Mouse (Mus musculus) regulatory T cell (primary cell): ENCODE measurements around the gene Map3k6.

Experiments used
- in situ Hi-C: fragments of 300-600 bp; cut with MboI, MseI; formaldehyde crosslinking; loops from one replicate; pipeline ENCODE4 v1.15.1; 2025; ENCODE audit warnings: high pct_unique_total_duplicates

Map3k6 gene

DNA sequence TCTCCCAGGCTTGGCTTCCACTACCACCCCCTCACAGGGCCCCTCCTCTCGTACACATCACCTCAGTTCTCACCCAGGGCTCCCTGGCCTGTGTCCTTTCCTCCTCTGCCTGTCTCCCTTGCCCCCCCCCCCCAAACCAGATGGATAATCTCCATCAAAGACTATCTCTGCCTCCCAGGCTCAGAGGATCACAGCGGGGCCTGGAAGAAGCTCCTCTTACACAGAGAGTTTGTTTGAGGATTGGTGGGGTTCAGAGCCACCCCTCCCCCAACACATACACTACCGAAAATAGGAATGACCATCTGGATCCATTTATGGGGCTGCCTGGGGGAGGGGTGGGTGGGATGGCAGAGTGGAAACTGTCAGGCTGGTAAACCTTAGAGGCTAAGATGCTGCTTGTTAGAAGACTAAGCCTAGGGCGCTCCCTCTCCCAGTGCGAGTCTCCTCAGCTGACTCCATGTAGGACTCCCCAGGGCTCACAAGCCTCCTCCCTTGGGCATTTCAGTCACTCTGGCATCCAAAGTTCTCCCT, 41.4 kb downstream of the Map3k6 start:
- in situ Hi-C loops = no loop called here

DNA sequence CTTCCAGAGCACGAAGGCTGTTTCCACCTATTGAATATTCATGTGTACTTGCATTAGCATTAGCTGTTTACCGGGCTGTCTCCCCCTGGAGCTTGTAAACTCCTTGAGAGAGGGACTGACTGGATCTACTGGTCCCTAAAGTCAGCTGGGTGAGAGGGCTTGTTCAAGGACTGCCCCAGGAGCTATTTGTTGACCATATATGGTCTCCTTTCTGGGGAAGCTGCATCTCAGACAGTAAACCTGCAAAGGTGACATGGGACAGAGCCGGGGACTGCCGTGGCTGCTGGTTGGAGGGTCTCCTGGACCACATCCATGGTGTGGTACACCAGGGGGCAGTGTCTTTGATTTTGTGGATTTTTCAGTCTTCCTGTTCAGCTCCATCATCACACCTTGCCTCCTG, 42.0 kb downstream of the Map3k6 start:
- in situ Hi-C loops = no loop called here

DNA sequence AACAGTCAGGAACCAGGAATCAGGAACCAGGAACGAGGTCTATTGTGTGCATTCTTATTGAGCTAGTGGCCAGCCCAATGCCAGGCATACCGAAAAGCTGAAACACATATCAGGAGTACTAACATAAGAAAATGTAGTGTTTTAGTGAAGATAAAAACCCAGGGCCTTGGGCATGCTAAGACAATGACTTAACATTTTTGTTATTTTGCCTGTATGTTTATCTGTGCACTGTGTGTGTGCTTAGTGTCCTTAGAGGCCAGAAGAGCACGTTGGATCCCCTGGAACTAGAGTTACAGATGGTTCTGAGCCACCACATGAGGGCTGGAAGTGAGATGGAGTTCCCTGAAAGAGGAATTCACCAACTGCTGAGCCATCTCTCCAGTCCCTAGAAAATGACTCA, 44.7 kb downstream of the Map3k6 start:
- in situ Hi-C loops = no loop called here

DNA sequence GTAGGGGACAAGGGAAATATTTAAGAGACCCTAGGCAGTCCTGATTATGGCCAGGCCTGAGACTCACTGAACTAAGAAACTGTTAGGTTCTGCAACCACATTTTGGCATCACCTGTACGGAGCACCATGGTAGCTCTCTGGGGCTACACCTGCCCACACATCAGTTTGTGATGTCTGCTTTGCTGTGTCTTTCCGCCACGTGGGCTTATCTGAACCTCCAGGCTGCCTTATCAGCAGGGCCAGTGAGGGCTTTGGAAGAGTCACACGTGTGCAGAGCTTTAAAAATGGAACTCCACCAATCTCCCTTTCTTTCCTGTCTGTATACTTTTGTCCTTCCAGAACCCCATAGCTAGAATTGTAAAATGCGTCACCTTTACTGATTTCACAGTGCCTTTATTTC, 45.3 kb downstream of the Map3k6 start:
- in situ Hi-C loops = no loop called here

DNA sequence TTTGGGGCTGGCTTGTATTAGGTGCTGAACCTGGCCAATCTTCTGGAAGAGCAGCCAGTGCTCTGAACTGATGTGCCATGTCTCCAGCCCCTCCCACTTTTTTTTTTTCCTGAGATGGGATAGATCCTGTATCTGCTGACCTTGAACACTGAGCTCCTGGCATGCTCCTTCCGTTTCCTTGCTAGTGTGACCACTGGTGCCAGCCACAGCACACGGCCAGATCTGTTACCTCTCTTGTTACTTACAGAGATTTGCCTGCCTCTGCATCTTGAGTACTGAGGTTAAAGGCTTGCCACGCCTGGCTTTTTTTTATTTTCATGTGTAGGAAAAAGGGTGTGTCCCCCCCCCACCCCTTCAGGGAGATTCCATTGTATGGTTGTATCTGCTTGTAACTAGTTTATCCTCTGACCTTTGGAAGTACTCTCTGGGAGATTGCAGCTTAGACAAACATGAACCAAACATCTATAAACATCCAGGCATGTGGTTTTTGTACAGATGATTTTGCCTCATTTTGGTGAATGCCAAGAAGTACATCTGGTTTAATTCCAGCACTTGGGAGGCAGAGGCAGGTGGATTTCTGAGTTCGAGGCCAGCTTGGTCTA, 46.0 kb downstream of the Map3k6 start:
- in situ Hi-C loops = no loop called here

DNA sequence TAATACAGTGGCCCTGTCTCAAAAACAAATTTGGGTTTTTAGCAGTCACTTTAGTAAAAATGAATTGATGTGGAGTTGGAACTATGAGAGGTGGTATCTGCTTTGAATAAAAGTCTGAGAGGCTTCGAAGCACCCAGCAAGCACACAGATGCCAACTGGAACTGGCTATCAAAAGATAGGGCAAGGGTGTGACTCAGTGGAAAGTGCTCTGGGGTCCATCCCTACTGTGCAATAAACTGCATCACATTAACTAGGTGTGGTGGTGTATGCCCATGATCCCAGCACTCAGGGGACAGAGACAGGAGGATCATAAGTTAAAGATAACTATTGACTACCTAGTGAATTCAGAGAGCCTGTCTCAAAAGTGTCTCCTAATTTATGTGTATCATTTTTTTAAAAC, 50.6 kb downstream of the Map3k6 start:
- in situ Hi-C loops = no loop called here

DNA sequence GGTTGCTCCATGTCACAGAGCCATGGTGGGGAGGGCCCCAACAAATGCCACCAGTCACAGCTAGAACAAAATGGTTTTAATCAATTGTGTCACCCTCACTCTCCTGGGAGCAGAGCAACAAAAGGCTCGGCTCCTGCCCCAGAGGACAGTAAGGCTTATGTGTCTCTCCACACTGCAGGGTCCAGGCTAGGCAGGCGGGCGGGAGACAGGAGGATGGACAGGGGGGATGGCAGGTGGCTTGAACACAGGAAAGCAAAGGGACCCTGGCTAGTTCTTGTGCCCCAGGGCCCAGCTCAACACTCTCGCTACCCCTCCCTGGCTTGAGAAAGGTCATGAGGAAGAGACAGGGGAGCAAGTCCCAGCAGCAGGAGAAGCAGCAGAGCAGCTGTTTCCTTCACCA, 51.8 kb downstream of the Map3k6 start:
- in situ Hi-C loops = no loop called here

DNA sequence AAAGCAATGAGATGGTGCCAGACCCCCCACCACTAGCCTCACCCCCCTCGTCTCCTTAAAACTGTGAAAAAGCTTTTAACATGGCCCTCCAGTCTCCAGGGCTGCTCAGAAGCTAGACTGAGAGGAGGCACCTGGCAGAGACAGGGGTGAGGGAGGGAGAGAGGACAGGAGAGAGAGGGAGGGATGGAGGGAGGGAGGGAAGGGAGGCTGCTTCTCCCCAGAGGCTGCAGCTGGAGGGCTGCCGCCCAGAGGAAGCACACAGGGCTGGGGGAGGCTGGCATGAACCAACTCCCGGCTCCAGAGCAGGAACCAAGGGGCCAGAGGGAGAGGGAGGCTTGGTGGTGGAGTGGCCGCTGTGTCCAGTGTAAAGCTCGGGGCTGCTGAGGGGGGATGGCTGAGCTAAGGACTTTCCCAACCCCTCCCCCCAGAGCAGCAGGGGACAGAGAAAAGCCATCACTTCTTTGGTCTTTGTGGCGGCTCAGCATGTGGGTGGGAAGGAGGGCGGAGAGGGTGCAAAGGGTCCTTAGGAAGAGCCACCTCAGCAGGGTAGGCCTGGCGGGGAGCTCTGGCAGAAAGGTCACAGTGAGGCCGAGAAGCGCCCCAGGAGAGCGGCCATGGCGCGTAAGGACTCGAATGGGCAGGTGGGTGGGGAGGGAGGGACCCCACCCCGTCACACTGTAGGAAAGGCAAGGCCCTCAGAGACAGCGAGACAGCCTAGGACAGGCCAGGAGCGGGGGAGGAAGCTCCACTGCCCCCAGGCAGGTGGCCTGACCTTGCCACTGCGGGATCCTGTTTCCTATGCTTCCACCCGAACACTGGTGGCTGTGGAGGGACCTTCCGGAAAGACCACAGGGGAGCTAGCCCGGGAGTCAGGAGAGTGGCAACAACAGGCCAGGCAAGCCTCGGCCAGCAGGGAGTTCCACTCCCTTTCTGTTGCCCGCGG, 52.6 kb downstream of the Map3k6 start:
- in situ Hi-C loops = no loop called here

DNA sequence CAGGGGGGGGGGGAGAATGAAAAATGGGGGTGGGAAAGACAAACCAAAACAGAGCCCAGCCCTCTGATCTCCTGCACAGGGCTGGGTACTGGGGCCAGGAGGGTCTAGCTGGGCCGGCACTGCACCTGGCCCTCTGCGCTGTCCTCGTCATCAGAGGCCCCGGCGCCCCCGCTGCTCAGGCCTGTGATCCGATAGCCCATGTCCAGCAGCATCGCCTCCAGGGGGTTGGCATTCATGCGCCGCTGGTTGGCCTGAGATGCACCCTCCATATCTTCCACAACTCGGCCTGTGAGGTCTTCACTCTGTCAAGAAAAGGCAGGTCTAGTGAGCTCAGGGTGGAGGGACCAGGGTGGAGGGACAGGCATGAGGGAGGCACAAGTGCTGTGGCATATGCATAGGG, 53.5 kb downstream of the Map3k6 start:
- in situ Hi-C loops = no loop called here

DNA sequence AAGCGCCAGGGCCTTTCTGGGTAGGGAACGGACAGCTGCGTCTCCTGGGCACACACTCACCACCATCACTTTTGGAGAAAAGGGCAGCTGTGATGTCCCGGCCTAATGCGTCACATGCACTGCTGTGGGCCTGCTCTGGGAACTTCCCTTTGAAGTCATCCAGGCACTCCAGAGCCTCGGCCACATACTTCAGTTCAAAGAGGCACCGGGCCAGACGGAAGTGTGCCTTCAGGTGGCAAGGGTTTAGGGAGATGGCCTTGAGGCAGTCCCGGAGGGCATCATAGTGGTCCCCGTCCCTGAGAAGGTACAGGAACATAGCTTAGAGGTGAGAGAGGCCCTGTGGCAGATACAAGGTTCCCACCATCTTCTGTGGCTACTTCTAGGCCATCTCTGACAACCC, 56.7 kb downstream of the Map3k6 start:
- in situ Hi-C loops = loop anchor here (5.0 kb wide), 2 partner anchors 40 to 85 kb away; partner anchors contain the start of genes Cd164l2 and Gpr3

DNA sequence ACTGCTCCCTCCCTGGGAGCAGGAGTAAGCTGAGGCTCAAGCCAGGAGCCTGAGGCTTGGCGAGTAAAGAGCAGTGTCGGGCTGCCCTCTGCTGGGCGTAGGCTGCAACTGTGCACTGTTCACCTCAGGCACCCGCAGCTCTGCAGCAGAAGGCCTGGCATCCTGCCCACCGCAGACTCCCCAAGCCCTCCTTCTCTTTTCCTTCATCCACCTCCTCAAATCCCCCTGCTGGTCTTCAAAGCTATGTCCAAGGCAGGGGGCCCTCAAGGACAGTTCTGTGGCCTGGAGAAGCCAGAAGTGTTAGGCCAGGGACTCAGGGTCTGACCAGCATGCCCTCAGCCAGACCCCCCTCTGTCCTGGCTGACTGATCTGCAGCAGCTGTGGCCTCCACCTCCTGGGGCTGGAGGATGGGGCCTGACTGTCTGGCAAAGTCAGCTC, 57.2 kb downstream of the Map3k6 start:
- in situ Hi-C loops = loop anchor here (5.0 kb wide), 2 partner anchors 41 to 86 kb away; partner anchors contain the start of genes Cd164l2 and Gpr3

DNA sequence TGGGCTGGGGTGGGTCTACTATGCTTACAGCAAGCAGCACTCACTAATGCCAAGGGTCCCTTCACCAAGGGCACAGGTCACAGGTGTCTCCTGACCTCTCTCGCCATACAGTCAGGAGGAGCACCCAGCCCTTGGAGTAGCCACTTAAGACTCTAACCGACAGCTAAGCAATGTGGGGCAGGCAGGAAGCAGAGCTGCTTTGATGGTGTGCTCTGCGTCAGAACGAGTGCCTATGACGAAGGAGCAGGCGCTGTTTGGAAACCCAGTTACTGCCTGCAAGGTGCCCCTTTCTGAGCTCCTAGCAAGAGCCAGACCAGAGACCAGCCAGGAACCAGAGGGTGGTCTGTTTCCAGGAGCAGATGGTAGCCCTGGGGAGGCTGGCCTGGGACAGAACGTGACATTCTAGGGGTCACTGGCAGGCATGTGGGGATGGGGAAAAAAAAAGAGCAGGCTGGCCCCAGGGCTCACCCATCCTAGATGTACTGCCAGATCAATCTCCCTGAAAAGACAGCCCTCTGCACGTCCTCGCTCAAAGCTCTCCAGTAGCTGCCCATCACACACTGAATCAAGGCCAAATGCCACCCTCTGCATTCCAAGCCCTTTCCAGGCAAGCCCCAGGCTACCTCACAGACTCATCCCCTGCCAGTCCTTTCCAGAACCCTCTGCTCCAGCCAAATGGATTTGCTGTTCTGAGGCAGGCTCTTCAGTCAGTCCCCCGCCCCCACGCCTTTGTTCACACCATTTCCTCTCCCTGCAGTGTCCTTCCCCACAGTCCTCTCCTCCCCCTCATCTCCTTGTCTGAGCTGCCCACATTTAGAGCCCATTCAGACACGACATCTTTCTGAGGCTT, 58.1 kb downstream of the Map3k6 start:
- in situ Hi-C loops = loop anchor here (5.0 kb wide), 2 partner anchors 41 to 86 kb away; partner anchors contain the start of genes Cd164l2 and Gpr3

DNA sequence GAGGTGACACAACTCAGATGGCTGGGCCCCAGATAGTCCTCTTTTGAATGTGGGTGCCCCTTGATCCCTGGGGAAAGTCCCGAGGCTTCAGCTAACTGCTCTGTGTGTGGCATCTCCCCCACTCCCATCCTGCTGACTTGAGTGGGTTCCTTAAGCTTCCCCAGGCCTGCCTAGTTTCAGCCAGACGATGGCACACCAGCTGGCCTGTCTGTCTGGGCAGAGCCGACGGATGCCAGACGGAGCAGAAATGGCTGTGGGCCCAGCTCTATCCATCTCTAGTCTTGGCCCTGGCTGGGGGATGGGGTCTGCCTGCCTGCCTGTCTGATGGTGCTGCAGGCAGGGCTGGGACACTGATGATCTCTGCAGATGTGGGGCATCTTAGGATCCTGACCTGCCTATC, 59.1 kb downstream of the Map3k6 start:
- in situ Hi-C loops = loop anchor here (5.0 to 10.0 kb wide), 3 partner anchors 42 to 195 kb away; partner anchors contain the start of genes Cd164l2 and Gpr3

DNA sequence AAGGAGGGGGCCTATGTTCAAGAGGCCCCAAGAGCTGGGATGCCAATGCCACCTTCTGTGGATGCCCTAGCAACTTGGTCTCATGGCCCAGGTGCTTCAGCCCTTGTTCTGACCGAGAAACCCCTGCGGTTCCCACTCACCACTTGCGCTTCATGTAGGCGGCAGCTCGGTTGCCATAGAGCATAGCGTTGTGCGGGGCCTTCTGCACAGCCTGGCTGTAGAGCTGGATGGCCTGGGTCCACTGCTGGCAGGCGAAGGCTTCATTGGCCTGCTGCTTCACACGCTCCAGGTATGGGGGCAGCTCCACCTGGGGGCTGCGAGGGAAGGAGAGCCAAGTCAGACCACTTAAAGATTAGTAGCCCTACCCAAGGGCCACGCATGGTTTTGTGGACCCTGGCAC, 59.8 kb downstream of the Map3k6 start:
- in situ Hi-C loops = loop anchor here (10.0 kb wide), 1 partner anchor 196 kb away; no protein-coding TSS in a partner anchor

DNA sequence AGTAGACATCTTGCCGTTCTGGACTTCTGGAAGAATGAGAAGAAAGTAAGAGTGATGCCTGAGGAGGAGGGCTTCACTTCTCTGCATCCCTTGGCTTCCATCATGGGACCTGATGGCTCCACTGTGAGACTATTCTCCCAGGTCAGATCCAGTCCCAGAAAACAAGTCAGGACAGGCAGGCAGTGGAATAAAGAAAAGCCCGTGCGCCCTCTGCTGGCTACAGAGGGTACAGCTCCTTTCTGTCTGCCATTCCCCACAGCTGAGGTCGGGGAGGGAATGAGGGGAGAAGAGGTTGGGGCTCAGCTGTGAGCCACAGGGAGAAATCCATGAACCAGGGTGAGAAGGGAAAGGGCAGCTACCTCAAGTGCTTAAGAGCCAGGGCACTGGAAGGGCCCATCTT, 61.2 kb downstream of the Map3k6 start:
- in situ Hi-C loops = loop anchor here (10.0 kb wide), 1 partner anchor 197 kb away; no protein-coding TSS in a partner anchor
